Mouse (Mus musculus): Measurements from ENCODE around the gene Nicn1.

GRCm38 (mm10) chr9:108337848-108338550 is 47.8 kb downstream of the Nicn1 start:
- TF ChIP-seq POLR2A (IDR thresholded peaks at IDR 0.05; ENCODE audit: low read depth, low read length) (no peak), CTCF (IDR thresholded peaks at IDR 0.05; ENCODE audit: extremely low read depth, insufficient read depth, insufficient read length, insufficient replicate concordance) (no peak)
